ENCODE assay signal across 8 mouse cellular contexts in the genomic region with DNA sequence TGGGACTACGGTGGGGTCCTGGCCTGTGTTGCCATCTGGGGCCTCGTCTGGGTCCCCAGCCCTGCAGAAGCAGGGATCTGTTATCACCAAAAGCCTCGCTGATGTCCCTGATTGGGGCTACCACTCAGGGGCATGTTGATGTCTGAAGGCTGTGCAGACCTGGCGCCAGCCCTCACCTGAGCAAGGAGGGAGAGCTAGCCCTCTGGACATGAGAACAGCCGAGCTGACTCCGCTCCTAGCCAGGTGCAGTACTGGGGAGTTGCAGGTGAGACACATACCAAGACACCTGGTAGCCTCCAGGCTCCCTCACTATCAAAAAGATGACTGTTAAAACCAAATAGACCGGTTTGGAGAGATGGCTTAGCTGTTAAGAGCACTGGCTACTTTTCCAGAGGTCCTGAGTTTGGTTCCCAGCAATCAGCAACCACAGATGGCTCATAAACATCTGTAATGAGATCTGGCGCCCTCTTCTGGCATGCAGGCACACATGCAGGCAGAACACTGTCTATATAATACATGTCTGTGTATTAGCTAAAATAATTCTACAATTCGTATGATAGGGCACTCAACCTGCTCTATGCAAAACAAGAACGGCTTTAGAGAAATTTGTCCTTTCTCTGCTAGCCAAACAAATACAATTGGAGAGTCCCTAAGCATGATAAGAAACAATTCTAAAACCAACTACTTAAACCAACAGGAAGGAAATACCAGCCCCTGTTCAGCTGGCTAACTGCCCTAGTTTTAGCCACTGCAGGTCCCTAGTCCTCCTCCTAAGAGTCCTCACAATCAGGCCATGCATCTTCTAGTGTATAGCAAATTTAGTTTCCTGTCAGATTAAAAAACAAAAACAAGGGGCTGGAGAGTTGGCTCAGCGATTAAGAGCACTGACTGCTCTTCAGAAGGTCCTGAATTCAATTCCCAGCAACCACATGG. TPM values are rescaled to one million over a fixed set of nuclear protein-coding genes. Genes with fewer than 3 reads are reported as not detected.
DNase-seq lines count a peak whose midpoint lies in the region; ATAC-seq and TF ChIP-seq lines count a peak whose summit lies in the region.

No protein-coding gene starts in this region.

- no peak overlapping the region for H3K27ac ChIP-seq in left cerebral cortex, adult 2 months
- H3K27ac ChIP-seq in forebrain, embryonic 14.5 days (ENCODE audit: low read depth, low read length), result no peak overlapping the region

- no peak overlapping the region for H3K4me3 ChIP-seq in left cerebral cortex, adult 2 months
- H3K4me3 ChIP-seq in forebrain, embryonic 14.5 days (ENCODE audit: low read depth, low read length), result no peak overlapping the region

- H3K9ac ChIP-seq in forebrain, embryonic 14.5 days (ENCODE audit: low read length), result no peak overlapping the region

- 80% methylated on average over 11 of the region's 11 CpGs for WGBS in forebrain, embryonic 14.5 days

- H3K4me1 ChIP-seq in forebrain, embryonic 14.5 days (ENCODE audit: control insufficient read depth, insufficient read depth, low read length), result no peaks in the 10 kb centered on the region

- intact Hi-C loops in left cerebral cortex, adult 2 months (cut with DNase I), result no loop called here
- intact Hi-C loops in left cerebral cortex, postnatal 14 days (cut with DNase I), result no loop called here

- TF ChIP-seq CTCF in left cerebral cortex, adult 2 months (IDR thresholded peaks at IDR 0.05), result peak; percentile 60

- no peak overlapping the region for H3K4me2 ChIP-seq in forebrain, embryonic 14.5 days (ENCODE audit: low read length)

- no peaks in the 10 kb centered on the region for H3K9me3 ChIP-seq in forebrain, embryonic 14.5 days (replicated peaks; ENCODE audit: control insufficient read depth, low read length)

- no peaks in the 10 kb centered on the region for H3K27me3 ChIP-seq in forebrain, embryonic 14.5 days (replicated peaks; ENCODE audit: control insufficient read depth, insufficient read depth, low read length)

- H3K36me3 ChIP-seq in forebrain, embryonic 14.5 days (ENCODE audit: control insufficient read depth, insufficient read depth, low read length), result no peaks in the 10 kb centered on the region

- 0 out of 2 replicates have a peak, but pooled peaks have one; percentile 15 for ATAC-seq in monocyte, adult 5-6 weeks (replicated peaks; ENCODE audit: insufficient number of reproducible peaks, low FRiP score, low TSS enrichment, poor library complexity, severe bottlenecking)
- no peak for ATAC-seq in forebrain, embryonic 14.5 days

- peak; percentile 44 for DNase-seq in adrenal gland, postnatal 14 days
- no peak for DNase-seq in adrenal gland, adult 8-10 months
- DNase-seq in left cerebral cortex, adult 2 months (ENCODE audit: extremely low spot score in 1 of 2, low spot score in 2 of 2), result no peak
- no peak for DNase-seq in left cerebral cortex, postnatal 14 days (ENCODE audit: low spot score in 2 of 2)
- DNase-seq in ZHBTc4 (ENCODE audit: low read depth, low spot score), result peak; percentile 74
- no peak for DNase-seq in forebrain, embryonic 14.5 days (ENCODE audit: low spot score)
- no peak for DNase-seq in layer of hippocampus, adult 11-12 months (ENCODE audit: low spot score)

RNA-seq across cellular contexts. Expression of a gene that starts 12.0 kb away (rescaled TPM):
- total RNA-seq in adrenal gland, postnatal 14 days (2021), result 0.64 TPM in 1 of 2 replicates, not detected in the other
- total RNA-seq in adrenal gland, adult 8-10 months (2022), result not detected
- not detected for total RNA-seq in left cerebral cortex, adult 2 months (2021)
- total RNA-seq in left cerebral cortex, postnatal 14 days (2021), result not detected
- not detected in 3 replicates for total RNA-seq in monocyte, adult 5-6 weeks (2017)
- polyA plus RNA-seq in forebrain, embryonic 14.5 days (2014; fragmentation: Nextera tagmentation; extraction: Ambion mirVana), result 0.75 and 0.99 TPM in 2 replicates

RNA-seq across cellular contexts. Expression of a gene that starts 42.0 kb away (rescaled TPM):
- total RNA-seq in adrenal gland, postnatal 14 days (2021), result 26.0 and 26.1 TPM in 2 replicates
- total RNA-seq in adrenal gland, adult 8-10 months (2022), result 10 to 100 TPM; 24.0 to 31.9 (median 26.4) TPM
- total RNA-seq in left cerebral cortex, adult 2 months (2021), result 1 to 10 TPM; 3.6 TPM
- total RNA-seq in left cerebral cortex, postnatal 14 days (2021), result 1 to 10 TPM; 4.2 TPM
- total RNA-seq in monocyte, adult 5-6 weeks (2017), result 39.7 to 45.8 TPM (median 40.3 TPM) in 3 replicates
- polyA plus RNA-seq in forebrain, embryonic 14.5 days (2014; fragmentation: Nextera tagmentation; extraction: Ambion mirVana), result 7.4 and 7.5 TPM in 2 replicates

Comparison
In these comparisons a context has a peak if more than half of its experiments do, and no peak if none do; other contexts are left out.
1. DNase-seq: peak in adrenal gland, postnatal 14 days (single experiment) and ZHBTc4 (single experiment); none in adrenal gland, adult 8-10 months (single experiment), left cerebral cortex, adult 2 months (0 of 2), left cerebral cortex, postnatal 14 days (0 of 2), forebrain, embryonic 14.5 days (single experiment) and layer of hippocampus, adult 11-12 months (single experiment).